Mouse (Mus musculus): ENCODE data around the gene Nsun7. TPM values are rescaled to one million over a fixed set of nuclear protein-coding genes. Genes with fewer than 3 reads are reported as not detected.

Nsun7 gene
- 2.6 and 2.9 TPM in 2 replicates for polyA plus RNA-seq (2015; fragmentation: Nextera tagmentation; extraction: Ambion mirVana)

DNA sequence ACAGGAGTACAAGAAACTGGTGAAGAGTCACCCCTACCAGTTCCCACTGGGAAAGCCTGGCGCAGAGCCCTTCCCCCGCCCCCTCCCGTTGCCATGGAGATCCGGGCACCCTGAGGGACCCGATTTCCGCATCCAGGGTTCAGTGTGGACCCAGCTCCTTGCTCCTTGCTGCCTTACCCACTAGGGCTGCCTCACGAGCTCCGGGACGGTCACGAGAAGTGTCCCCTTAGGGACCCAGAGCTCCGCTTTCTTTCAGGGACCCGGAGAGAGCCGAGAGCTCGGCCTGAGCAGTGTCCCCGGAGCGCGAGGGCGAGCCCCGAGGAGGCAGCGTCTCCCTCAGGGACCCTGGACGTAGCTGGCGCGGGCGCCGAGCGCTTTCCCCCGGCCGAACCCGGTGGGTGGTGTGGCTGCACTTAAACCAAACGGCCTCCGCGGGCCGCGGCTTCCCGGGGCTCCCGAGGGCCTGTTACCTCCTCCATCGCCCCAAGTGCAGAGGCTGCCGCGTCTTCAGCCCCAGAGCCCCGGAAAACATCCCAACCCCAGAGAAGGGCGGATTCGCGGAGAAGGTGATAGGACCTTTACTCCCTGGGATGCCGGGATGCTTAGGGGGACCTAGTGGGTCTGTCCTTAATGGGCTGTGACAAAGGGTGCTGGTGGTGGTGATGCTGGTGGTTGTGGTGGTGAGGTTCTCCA is at the start of gene Nsun7:
Gene Nsun7, plus strand, starts transcription at position 142 of the 693 bp plus-strand sequence.
- WGBS = 2% methylated on average over 42 of the region's 44 CpGs
- Histone ChIP-seq H3K4me3 (ENCODE audit: low read depth, low read length) (peak within 1 kb of the TSS; percentile 62), H3K36me3 (ENCODE audit: control insufficient read depth, insufficient read depth, low read length) (no peaks in the 10 kb centered on the region), H3K27ac (ENCODE audit: low read length) (peak within 1 kb of the TSS; percentile 60), H3K27me3 (ENCODE audit: control insufficient read depth, insufficient read depth, low read depth, low read length) (no peaks in the 10 kb centered on the region), H3K4me1 (ENCODE audit: control insufficient read depth, insufficient read depth, low read length) (peaks cover 7% of the 10 kb centered on the region), H3K9me3 (replicated peaks; ENCODE audit: control insufficient read depth, low read length, poor library complexity, severe bottlenecking) (no peaks in the 10 kb centered on the region), H3K4me2 (ENCODE audit: low read length) (peak within 1 kb of the TSS; percentile 86), H3K9ac (ENCODE audit: low read depth, low read length) (peak within 1 kb of the TSS; percentile 77)
- peak; percentile 95 for ATAC-seq

DNA sequence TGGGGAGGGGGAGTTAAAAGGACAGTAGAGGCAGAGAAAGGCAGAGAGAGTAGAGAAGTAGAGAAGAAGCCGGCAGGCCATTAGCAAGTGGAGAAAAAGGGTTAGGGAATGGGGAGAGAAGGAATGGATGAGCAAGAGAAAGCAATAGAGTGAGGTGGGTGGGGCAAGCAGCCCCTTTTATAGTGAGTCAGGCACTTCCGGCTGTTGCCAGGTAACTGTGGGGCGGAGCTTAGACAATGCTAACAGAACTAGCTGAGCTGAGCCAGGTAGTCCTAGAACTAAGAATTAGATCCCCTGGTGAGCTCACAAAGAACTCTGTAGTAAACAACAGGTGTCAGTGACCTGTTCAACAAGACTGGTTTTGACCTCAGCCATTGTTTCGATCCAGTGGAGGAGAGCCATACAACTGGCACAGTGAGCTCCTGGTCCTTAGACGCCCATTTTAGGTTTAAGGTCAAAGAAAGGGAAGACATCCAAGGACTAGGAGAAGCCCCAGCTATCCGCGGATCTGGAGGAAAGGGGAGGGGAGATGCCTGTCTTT is 45.2 kb upstream of the Nsun7 start:
- WGBS = 55% methylated on average over 7 of the region's 7 CpGs
- ATAC-seq = no peak
- no peak overlapping the region for H3K27ac ChIP-seq (ENCODE audit: low read length)

DNA sequence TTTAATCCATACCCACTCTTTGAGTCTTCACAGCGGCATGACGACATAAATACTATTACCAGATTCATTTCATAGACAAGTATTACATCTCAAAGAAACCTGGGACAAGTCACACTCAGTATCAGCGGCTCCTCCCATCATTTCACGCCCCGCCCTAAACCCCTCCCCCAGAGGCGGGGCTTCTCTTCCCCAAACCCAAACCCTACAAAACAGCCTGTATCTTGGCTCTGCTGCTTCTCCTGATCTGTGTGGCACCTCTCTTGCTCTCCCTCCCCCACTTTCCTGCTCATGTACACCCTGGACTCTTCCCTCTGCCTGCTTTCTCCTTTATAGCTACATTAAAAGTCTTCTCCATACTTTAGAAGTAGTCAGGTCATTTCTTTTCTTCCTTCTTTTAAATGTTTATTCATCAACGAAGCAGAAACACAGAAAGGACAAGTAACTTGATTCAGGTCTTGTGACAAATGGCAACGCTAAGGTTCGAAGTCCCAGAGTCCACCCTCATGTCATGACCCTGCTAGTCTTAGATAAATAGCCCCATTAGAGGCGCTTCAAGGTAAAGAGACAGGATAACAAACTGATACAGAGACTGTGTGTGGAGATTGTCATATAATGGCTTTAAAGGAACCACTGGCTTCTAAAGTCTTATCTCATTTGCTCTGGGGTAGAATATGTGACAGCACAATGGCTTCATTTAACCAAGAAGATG is 44.0 kb upstream of the Nsun7 start:
- no peak for ATAC-seq
- no peak overlapping the region for H3K27ac ChIP-seq (ENCODE audit: low read length)

More for the DNA sequence above, 45.2 kb upstream of the Nsun7 start:
- Histone ChIP-seq H3K9ac (ENCODE audit: low read depth, low read length) (no peak overlapping the region), H3K27me3 (ENCODE audit: control insufficient read depth, insufficient read depth, low read depth, low read length) (no peaks in the 10 kb centered on the region), H3K4me1 (ENCODE audit: control insufficient read depth, insufficient read depth, low read length) (peaks cover 2% of the 10 kb centered on the region; the same call in 1 of the 2 replicates), H3K4me2 (ENCODE audit: low read length) (no peak overlapping the region), H3K4me3 (ENCODE audit: low read depth, low read length) (no peak overlapping the region), H3K36me3 (ENCODE audit: control insufficient read depth, insufficient read depth, low read length) (no peaks in the 10 kb centered on the region), H3K9me3 (replicated peaks; ENCODE audit: control insufficient read depth, low read length, poor library complexity, severe bottlenecking) (no peaks in the 10 kb centered on the region)

DNA sequence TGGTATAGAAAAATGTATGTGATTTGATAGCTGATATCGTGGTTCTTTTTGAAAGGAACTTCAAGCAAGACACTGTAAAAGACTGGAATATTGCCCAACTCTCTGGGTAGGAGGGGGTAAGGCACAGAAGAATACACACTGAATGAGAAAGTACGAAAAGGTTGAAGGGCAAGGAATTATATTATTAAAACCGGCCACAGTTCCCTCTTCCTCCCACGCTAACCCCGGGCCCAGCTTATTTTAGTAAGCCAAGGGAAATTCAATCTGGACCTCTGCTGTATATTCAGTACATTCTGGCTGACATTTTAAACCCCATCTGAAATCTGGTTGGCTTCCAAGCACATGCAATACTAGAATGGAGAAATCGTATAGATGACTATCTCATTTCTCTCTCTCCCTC is 40.0 kb upstream of the Nsun7 start:
- Histone ChIP-seq H3K4me3 (ENCODE audit: low read depth, low read length) (no peak overlapping the region), H3K36me3 (ENCODE audit: control insufficient read depth, insufficient read depth, low read length) (no peaks in the 10 kb centered on the region), H3K9ac (ENCODE audit: low read depth, low read length) (no peak overlapping the region), H3K27ac (ENCODE audit: low read length) (no peak overlapping the region), H3K9me3 (replicated peaks; ENCODE audit: control insufficient read depth, low read length, poor library complexity, severe bottlenecking) (no peaks in the 10 kb centered on the region), H3K4me2 (ENCODE audit: low read length) (no peak overlapping the region), H3K4me1 (ENCODE audit: control insufficient read depth, insufficient read depth, low read length) (peaks cover 7% of the 10 kb centered on the region; the same call in 1 of the 2 replicates), H3K27me3 (ENCODE audit: control insufficient read depth, insufficient read depth, low read depth, low read length) (no peaks in the 10 kb centered on the region)
- ATAC-seq = no peak
- 63% methylated on average over 6 of the region's 6 CpGs for WGBS

More for the DNA sequence above, 44.0 kb upstream of the Nsun7 start:
- peaks cover 7% of the 10 kb centered on the region; the same call in 1 of the 2 replicates for H3K4me1 ChIP-seq (ENCODE audit: control insufficient read depth, insufficient read depth, low read length)
- WGBS = 80% methylated on average over 10 of the region's 10 CpGs
- H3K27me3 ChIP-seq (ENCODE audit: control insufficient read depth, insufficient read depth, low read depth, low read length) = no peaks in the 10 kb centered on the region
- no peaks in the 10 kb centered on the region for H3K9me3 ChIP-seq (replicated peaks; ENCODE audit: control insufficient read depth, low read length, poor library complexity, severe bottlenecking)
- no peaks in the 10 kb centered on the region for H3K36me3 ChIP-seq (ENCODE audit: control insufficient read depth, insufficient read depth, low read length)
- no peak overlapping the region for H3K4me2 ChIP-seq (ENCODE audit: low read length)
- no peak overlapping the region for H3K4me3 ChIP-seq (ENCODE audit: low read depth, low read length)
- H3K9ac ChIP-seq (ENCODE audit: low read depth, low read length) = no peak overlapping the region

DNA sequence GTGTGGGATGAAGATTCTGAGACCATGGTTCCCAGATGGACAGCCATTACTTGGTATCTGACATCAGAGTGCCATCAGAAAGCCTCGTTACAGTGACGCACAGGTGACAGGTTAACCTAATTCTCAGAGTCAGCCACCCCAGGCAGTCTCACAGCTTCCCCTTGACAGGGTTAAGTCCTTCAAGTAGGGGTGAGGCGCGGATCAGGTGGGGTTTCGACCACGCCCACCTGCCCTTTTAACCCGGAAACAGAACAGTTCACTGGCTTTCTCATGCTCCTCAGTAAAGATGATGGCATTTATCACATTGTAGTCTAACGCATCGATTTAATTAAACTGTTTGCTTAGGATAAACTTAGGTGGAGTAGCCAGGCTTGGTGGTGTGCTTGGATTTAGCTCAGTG is 39.1 kb upstream of the Nsun7 start:
- no peaks in the 10 kb centered on the region for H3K36me3 ChIP-seq (ENCODE audit: control insufficient read depth, insufficient read depth, low read length)
- H3K4me1 ChIP-seq (ENCODE audit: control insufficient read depth, insufficient read depth, low read length) = peaks cover 7% of the 10 kb centered on the region; the same call in 1 of the 2 replicates
- H3K4me3 ChIP-seq (ENCODE audit: low read depth, low read length) = no peak overlapping the region
- no peak for ATAC-seq
- WGBS = 83% methylated on average over 9 of the region's 9 CpGs
- no peak overlapping the region for H3K4me2 ChIP-seq (ENCODE audit: low read length)
- H3K9ac ChIP-seq (ENCODE audit: low read depth, low read length) = no peak overlapping the region
- no peak overlapping the region for H3K27ac ChIP-seq (ENCODE audit: low read length)
- H3K27me3 ChIP-seq (ENCODE audit: control insufficient read depth, insufficient read depth, low read depth, low read length) = no peaks in the 10 kb centered on the region
- no peaks in the 10 kb centered on the region for H3K9me3 ChIP-seq (replicated peaks; ENCODE audit: control insufficient read depth, low read length, poor library complexity, severe bottlenecking)

DNA sequence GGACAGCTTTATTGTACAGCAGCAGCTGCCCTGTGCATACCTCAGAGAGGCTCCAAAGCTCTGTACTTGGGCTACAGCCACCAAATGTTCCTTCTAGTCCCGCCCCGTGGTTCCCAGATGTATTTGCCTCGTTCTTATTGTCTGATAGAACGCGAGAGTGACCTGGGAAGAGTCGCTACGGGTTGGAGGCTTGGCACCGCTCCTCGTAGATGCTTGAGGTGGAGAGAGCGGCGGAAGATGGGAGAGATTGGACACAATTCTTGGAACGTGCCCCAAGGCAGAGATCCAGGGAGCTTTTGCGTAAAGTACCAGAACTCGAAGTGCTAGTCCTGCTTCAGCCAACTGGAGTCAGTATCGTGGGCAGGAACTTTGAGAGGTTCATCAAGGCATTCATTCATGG is 36.8 kb upstream of the Nsun7 start:
- Histone ChIP-seq H3K27ac (ENCODE audit: low read length) (no peak overlapping the region), H3K9ac (ENCODE audit: low read depth, low read length) (no peak overlapping the region), H3K36me3 (ENCODE audit: control insufficient read depth, insufficient read depth, low read length) (no peaks in the 10 kb centered on the region), H3K27me3 (ENCODE audit: control insufficient read depth, insufficient read depth, low read depth, low read length) (no peaks in the 10 kb centered on the region), H3K4me2 (ENCODE audit: low read length) (no peak overlapping the region), H3K9me3 (replicated peaks; ENCODE audit: control insufficient read depth, low read length, poor library complexity, severe bottlenecking) (no peaks in the 10 kb centered on the region), H3K4me3 (ENCODE audit: low read depth, low read length) (no peak overlapping the region), H3K4me1 (ENCODE audit: control insufficient read depth, insufficient read depth, low read length) (peaks cover 7% of the 10 kb centered on the region; the same call in 1 of the 2 replicates)
- ATAC-seq = no peak
- WGBS = 95% methylated on average over 15 of the region's 15 CpGs

DNA sequence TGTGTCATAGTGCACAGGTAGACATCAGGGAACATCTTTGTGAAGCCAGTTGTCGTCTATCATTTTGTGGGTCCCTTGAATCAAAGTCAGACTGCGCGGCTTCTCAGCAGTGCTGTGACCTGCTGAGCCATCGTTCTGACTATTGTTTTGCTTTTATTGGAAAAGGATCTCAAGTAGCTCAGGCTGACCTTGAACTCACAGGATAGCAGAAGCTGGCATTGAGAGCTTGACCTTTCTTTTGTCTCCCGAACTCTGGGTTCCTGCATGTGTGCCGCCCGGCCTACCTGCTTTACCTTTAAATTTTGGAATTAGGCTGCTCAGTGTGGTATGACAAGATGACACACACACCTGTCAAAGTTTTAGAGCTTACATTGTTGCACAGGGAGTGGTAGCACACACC is 33.2 kb upstream of the Nsun7 start:
- H3K36me3 ChIP-seq (ENCODE audit: control insufficient read depth, insufficient read depth, low read length) = no peaks in the 10 kb centered on the region
- H3K4me2 ChIP-seq (ENCODE audit: low read length) = no peak overlapping the region
- H3K27me3 ChIP-seq (ENCODE audit: control insufficient read depth, insufficient read depth, low read depth, low read length) = no peaks in the 10 kb centered on the region
- WGBS = 88% methylated on average over 7 of the region's 7 CpGs
- no peak overlapping the region for H3K9ac ChIP-seq (ENCODE audit: low read depth, low read length)
- no peak for ATAC-seq
- no peaks in the 10 kb centered on the region for H3K9me3 ChIP-seq (replicated peaks; ENCODE audit: control insufficient read depth, low read length, poor library complexity, severe bottlenecking)
- H3K4me1 ChIP-seq (ENCODE audit: control insufficient read depth, insufficient read depth, low read length) = no peaks in the 10 kb centered on the region
- H3K27ac ChIP-seq (ENCODE audit: low read length) = no peak overlapping the region
- H3K4me3 ChIP-seq (ENCODE audit: low read depth, low read length) = no peak overlapping the region

DNA sequence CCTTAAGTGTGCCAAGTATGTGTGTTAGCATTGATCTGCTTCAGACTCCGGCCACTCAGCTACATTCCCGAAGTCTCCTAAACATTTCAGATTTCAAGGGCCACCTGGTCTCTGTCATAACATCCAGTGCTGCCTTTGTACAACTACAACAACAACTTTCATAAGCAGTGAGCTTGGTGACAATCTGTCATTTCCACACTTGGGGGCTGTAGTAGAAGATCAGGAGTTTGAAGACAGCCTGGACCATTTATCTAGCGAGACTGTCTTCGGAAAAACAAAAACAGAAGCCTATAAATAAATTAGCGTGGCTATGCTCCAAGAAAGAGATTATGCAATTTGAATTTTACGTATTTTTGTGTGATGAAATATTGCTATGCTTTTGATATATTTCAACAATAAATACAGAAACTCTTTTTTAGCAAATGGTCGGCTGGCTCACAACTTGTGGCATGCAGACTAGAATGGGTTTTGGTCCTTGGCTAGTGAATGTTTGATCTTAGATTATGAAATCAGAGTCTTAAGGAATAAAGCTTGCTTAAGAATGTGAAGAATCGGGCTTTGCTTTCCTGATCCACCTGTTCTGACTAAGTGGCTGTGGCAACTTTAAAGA is 27.9 kb upstream of the Nsun7 start:
- Histone ChIP-seq H3K4me1 (ENCODE audit: control insufficient read depth, insufficient read depth, low read length) (no peaks in the 10 kb centered on the region), H3K9me3 (replicated peaks; ENCODE audit: control insufficient read depth, low read length, poor library complexity, severe bottlenecking) (no peaks in the 10 kb centered on the region), H3K27ac (ENCODE audit: low read length) (no peak overlapping the region), H3K4me2 (ENCODE audit: low read length) (no peak overlapping the region), H3K4me3 (ENCODE audit: low read depth, low read length) (no peak overlapping the region), H3K36me3 (ENCODE audit: control insufficient read depth, insufficient read depth, low read length) (no peaks in the 10 kb centered on the region), H3K27me3 (ENCODE audit: control insufficient read depth, insufficient read depth, low read depth, low read length) (no peaks in the 10 kb centered on the region), H3K9ac (ENCODE audit: low read depth, low read length) (no peak overlapping the region)
- 86% methylated on average over 8 of the region's 8 CpGs for WGBS
- ATAC-seq = no peak

Data from midbrain, embryonic 16.5 days (tissue).